Mouse (Mus musculus) lung, adult 2 months (tissue): ENCODE results near the gene Wdr74. TPM values are rescaled to one million over a fixed set of nuclear protein-coding genes. Genes with fewer than 3 reads are reported as not detected.

Source experiments
- DNase-seq: peaks from one replicate; pipeline ENCODE4 v3.0.0; 2022
- H3K4me1 ChIP-seq: fragments of 200-500 bp; 2 replicates; pipeline ENCODE4 v1.6.1; 2011; ENCODE audit warnings: low read length; ENCODE audit not compliant: control insufficient read depth, insufficient read depth
- H3K4me3 ChIP-seq: fragments of 200-500 bp; replicated peaks from 2 replicates; pipeline ENCODE3; 2011; ENCODE audit warnings: low read depth, mild to moderate bottlenecking, control low read depth, low read length; ENCODE audit errors: extremely low read depth
- CTCF ChIP-seq: fragments of 200-500 bp; IDR thresholded peaks from 2 replicates; pipeline ENCODE4 v1.5.1; 2011; ENCODE audit warnings: mild to moderate bottlenecking, low read length, control low read depth; ENCODE audit not compliant: insufficient read depth
- POLR2A ChIP-seq: fragments of 200-500 bp; IDR thresholded peaks from 2 replicates; pipeline ENCODE4 v1.6.1; 2011; ENCODE audit warnings: low read depth, mild to moderate bottlenecking, control low read depth, low read length, borderline replicate concordance; ENCODE audit errors: extremely low read depth
- WGBS: fragments of 180-500 bp; shearing (Covaris S2); methylation state at CpG from one replicate; pipeline ENCODE4 v1.1.7; 2018; 5-methylcytosine and 5-hydroxymethylcytosine counted together
- polyA plus RNA-seq: library from polyadenylated mRNA; depleted of rRNA; stranded (reverse); fragments of >200 nt; gene quantifications from 2 replicates; pipeline ENCODE4 v1.2.3, GENCODE M21; 2012

Gene Wdr74
- polyA plus RNA-seq, 1 experiment: 21.3 TPM

DNA sequence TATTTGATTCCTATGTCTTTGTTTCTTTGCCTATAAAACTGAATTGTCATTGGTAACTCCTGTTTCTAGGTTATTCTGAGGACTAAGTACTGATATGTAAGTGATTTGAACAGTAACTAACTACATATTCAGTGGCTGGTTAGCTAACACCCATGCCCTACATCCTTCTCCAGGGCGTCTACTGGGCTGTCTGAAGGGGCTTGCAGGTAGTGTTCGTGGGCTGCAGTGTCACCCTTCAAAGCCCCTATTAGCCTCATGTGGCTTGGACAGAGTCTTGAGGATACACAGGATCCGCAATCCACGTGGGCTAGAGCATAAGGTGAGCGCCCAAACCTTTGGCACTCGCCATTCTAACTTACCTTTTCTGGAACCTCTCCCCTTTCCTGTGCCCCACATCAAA lies 4.0 kb downstream of the Wdr74 start:
- H3K4me1 ChIP-seq: peaks cover 13% of the 10 kb centered on the region
- WGBS: 94% methylated on average over 6 of the region's 6 CpGs
- no peak overlapping the region for H3K4me3 ChIP-seq
- TF ChIP-seq CTCF: no peak
- no peak for TF ChIP-seq POLR2A
- no peak for DNase-seq

DNA sequence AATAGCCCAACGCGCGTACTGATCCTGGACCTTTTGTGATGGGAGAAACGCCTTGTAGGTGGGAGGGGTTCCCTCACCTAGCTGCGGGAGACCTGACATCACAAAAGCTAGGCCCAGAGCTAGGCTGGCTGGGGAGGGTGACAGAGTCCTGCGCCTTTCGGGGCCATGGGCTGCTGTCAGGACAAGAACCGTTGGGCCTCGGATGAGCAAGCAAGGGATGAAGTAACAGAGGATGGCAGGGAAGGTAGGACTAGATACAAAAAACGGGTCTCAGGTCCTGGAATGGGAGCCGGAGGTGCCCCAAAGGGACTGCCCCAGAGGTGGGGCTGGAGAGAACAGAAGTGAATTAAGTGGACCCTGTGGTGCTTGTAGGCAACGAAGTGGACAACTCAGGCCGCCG lies 5.0 kb downstream of the Wdr74 start, which contains the start of gene 1700092M07Rik:
TSS of gene 1700092M07Rik (plus strand) at position 116 of the 400 bp plus-strand sequence.
- TF ChIP-seq CTCF (no peak), POLR2A (no peak)
- no peak for DNase-seq
- peaks cover 13% of the 10 kb centered on the region for H3K4me1 ChIP-seq
- peak within 1 kb of the TSS; percentile 98 for H3K4me3 ChIP-seq
- 64% methylated on average over 14 of the region's 14 CpGs for WGBS

DNA sequence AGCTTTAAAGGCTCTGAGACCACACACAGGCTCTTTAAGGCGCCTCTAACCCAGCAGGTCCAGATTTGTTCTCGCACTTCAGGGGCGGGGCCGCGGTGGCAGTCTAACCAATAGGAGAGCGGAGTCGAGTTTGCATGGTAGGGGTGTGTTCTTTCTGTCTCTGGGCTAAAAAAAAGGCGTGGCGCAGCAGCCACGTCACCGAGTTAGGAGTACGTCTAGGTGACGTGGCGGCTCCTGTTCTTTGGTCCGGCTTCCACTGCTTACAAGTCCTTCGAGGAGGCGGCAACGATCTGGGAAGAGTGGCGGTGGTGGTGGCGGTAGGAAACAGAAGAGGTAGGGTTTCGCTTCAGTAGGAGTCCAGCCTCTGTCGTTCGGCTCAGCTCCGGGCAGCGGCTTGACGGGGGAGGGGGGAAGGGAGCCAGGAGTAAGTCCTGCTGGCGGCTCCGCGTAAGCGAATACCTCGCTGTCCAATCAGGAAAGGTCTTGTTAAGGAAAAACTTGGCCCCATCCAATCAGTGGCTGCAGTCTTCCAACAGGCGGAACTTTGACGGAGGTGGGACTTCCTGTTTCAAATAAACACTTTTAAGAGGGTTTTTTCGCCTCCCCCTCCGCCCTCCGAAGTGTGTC lies 5.7 kb downstream of the Wdr74 start, which contains the start of gene Stx5a:
TSS of gene Stx5a (plus strand) at position 171 of the 627 bp plus-strand sequence.
- under 1% methylated on average over 36 of the region's 36 CpGs for WGBS
- TF ChIP-seq POLR2A: peak; percentile 96
- no peak for TF ChIP-seq CTCF
- peak; percentile 95 for DNase-seq
- Histone ChIP-seq H3K4me3 (peak within 1 kb of the TSS; percentile 98), H3K4me1 (peaks cover 13% of the 10 kb centered on the region)

DNA sequence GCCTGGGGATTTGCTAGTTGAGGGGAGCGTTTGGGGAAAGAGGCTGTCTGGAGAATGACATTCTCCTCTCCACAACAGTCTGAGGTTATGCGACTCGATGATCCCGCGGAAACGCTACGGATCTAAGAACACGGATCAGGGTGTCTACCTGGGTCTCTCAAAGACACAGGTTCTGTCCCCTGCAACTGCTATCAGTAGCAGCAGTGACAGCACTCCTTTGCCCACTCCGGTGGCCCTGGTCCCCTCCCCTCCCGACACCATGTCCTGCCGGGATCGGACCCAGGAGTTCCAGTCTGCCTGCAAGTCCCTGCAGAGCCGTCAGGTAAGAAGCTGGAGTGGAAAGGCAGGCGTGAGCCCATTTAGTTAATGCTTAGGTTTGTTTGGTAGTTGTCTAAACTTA lies 6.5 kb downstream of the Wdr74 start:
- 8% methylated on average over 14 of the region's 14 CpGs for WGBS
- TF ChIP-seq CTCF (no peak), POLR2A (no peak)

DNA sequence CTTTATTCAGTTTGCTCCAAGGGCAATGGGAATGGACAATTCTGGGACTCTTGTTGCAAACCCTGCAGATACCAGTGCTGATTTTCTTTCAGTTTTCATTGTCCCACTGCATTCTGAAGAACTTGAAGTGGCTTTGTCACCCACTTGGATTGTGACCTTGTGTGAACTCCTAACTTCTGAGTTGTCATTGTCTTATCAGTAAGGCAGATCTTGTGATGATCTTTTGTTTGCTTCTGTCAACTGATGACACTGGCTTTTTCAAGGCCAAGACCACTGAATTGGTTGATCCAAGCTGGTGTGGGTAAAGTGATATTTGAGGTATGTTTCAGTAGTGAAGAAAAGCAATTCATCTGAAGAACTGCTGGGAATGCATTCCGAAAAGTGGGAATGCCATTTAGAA lies 9.8 kb downstream of the Wdr74 start:
- WGBS: 89% methylated on average over 1 of the region's 1 CpGs
- H3K4me1 ChIP-seq: peaks cover 13% of the 10 kb centered on the region
- no peak overlapping the region for H3K4me3 ChIP-seq
- no peak for TF ChIP-seq POLR2A
- no peak for TF ChIP-seq CTCF
- no peak for DNase-seq

More for the DNA sequence above, 6.5 kb downstream of the Wdr74 start:
- Histone ChIP-seq H3K4me1 (peaks cover 13% of the 10 kb centered on the region), H3K4me3 (peak overlapping the region; percentile 83)
- no peak for DNase-seq

DNA sequence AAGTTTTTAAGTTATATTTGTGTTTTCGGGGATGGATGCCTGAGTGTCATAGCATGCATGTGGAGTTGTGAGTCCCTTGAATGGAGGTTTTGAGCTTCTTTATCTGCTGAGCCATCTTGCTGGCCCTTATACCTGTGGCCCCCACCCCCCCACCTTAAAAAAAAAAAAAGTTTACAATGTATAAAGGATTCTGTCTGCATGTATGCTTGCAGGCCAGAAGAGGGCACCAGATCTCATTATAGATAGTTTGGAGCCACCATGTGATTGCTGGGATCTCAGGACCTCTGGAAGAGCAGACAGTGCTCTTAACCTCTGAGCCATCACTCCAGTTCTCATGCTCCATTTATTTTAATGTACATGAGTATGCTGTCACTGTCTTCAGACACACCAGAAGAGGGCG lies 11.7 kb downstream of the Wdr74 start:
- no peak overlapping the region for H3K4me3 ChIP-seq
- TF ChIP-seq POLR2A: no peak
- TF ChIP-seq CTCF: no peak
- 70% methylated on average over 2 of the region's 2 CpGs for WGBS
- DNase-seq: no peak
- H3K4me1 ChIP-seq: peaks cover 8% of the 10 kb centered on the region

DNA sequence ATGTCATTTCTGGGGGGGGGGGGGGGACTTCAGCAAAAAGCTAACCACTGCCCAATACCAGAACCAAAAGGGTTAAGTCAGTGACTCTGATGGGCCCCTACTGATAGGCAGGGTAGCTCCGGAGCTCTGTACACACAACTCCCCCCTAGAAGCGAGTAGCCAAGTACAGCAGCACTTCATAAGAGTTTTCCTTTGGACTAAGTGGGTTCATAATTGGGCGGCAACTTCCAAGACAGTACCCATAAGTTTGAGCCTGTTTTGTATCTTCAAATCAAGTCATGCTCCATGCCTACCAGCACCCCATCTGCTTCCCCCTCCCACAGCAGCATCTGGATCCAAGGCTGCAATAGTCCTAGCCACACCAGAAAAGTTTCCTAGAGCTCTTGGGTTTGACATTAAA lies 20.0 kb downstream of the Wdr74 start:
- no peak for TF ChIP-seq CTCF
- TF ChIP-seq POLR2A: no peak
- no peak for DNase-seq
- no peak overlapping the region for H3K4me3 ChIP-seq
- 47% methylated on average over 3 of the region's 3 CpGs for WGBS
- peaks cover 17% of the 10 kb centered on the region for H3K4me1 ChIP-seq

DNA sequence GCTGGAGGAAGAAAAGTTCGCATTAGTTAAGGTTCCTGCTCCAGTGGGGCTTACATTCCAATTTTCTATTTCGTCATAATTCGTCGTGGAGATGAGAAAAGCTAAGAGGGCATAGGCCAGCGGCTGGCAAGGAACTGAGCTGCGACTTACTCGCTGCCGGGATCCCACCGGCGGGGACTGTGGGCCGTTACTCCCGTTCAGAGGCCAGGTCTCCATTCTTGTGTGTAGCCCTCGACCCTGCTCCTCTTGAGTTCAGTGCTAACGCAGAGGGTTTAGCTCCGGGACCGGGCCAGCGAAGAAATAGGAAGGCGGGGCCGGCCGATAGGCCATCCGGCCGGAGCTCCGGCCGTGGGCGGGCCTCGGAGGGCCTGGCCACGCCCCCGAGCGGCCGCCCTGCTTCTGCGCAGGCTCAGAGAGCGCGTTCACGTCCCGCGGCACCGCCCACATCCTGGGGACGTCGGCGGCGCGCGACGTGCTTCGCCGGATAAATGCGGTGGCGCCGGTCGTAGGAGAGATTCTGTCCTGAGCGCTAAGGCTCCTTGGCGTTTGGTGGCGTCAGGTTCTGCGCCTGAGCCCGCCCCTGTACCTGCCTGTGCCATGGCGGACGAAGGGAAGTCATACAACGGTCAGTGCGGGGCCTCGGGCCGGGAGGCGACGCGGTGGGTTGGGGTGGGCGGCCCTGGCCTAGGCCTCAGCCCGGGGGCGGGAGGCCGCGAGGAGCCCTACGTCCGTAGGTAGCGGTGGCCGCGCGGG lies 21.2 kb downstream of the Wdr74 start, which contains the start of gene Nxf1:
TSS of gene Nxf1 (plus strand) at position 439 of the 753 bp plus-strand sequence.
- peak; percentile 89 for DNase-seq
- H3K4me3 ChIP-seq: peak within 1 kb of the TSS; percentile 97
- H3K4me1 ChIP-seq: peaks cover 17% of the 10 kb centered on the region
- TF ChIP-seq CTCF (no peak), POLR2A (peak; percentile 94)
- WGBS: under 1% methylated on average over 75 of the region's 75 CpGs

DNA sequence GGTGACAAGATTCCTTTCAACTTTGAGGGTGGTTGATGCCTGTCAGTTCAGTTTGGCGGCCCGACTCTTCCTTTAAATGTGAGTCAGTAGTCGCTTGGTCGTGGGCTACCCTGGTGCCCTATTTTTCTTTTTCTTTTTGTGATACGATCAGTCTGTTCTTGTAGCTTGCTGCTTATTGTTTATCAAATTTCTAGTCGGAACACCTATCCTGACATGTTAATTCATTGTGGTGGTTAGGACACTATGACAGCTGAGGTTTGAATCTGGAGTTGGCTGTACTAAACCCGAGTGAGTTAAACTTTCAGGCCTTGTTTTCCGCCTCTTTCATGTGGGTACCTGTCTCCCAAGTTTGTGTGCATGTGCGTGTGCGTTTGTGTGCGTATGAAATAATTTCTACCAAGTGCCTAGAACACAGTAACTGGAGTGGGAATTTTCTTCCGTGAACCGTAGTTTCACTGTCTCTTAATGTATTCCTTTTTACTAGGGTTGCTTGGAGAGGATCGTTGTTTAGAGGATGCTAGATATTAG lies 21.9 kb downstream of the Wdr74 start:
- H3K4me1 ChIP-seq: peaks cover 17% of the 10 kb centered on the region
- H3K4me3 ChIP-seq: peak overlapping the region; percentile 91
- no peak for DNase-seq
- WGBS: 2% methylated on average over 14 of the region's 14 CpGs
- no peak for TF ChIP-seq POLR2A
- TF ChIP-seq CTCF: no peak

DNA sequence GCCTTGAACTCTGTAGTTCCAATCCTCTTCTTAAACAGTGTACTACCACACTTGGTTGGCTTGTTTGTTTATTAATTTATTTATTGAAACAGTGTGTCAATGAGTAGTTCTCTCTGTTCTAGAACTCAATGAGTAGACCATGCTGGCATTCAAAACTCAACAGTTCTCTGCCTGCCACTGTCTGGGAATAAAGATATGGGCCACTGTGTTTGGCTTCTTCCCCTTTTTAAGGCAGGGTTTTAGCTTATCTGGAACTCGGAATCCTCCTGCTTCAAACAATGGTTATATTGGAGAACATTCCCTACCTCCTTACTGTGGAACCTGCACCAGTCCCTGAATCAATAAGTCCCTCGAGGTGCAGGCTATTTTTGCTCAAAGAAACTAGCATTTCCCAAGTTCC lies 23.3 kb downstream of the Wdr74 start:
- peaks cover 17% of the 10 kb centered on the region for H3K4me1 ChIP-seq
- WGBS: 76% methylated on average over 2 of the region's 2 CpGs
- DNase-seq: no peak
- no peak for TF ChIP-seq CTCF
- no peak for TF ChIP-seq POLR2A
- H3K4me3 ChIP-seq: no peak overlapping the region

DNA sequence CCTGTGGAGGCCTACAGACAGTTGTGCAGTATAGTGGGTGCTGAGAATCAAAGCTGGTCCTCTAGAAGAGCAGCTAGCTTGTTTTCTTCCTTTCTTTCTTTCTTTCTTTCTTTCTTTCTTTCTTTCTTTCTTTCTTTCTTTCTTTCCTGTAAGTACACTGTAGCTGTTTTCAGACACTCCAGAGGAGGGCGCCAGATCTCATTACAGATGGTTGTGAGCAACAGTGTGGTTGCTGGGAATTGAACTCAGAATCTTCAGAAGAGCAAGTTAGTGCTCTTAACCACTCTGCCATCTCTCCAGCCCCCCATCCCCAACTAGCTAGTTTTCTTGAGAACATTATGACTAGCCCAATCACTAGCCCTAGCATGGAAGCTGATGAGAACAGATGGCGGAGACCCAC lies 25.1 kb downstream of the Wdr74 start:
- H3K4me1 ChIP-seq: peaks cover 16% of the 10 kb centered on the region
- DNase-seq: no peak
- WGBS: 90% methylated on average over 2 of the region's 2 CpGs
- no peak overlapping the region for H3K4me3 ChIP-seq
- TF ChIP-seq POLR2A: no peak
- no peak for TF ChIP-seq CTCF
